Mouse (Mus musculus) embryonic facial prominence, embryonic 13.5 days (tissue): ENCODE measurements around the gene Pnpla6. TPM values are rescaled to one million over a fixed set of nuclear protein-coding genes. Genes with fewer than 3 reads are reported as not detected.
A peak's percentile ranks its signal among the peaks of the same experiment; 100 is the strongest.

ENCODE experiments used
- ATAC-seq: fragments of 200-750 bp; cut with Nextera tagmentation; 2 replicates; pipeline ENCODE4 v1.8.0; 2017; ENCODE audit warnings: low read depth; ENCODE audit not compliant: insufficient number of reproducible peaks, insufficient read depth, low FRiP score, low TSS enrichment
- H3K27ac ChIP-seq: fragments of 300-500 bp; sonication (generic); 2 replicates; pipeline ENCODE4 v1.5.1; 2015; ENCODE audit warnings: moderate library complexity, mild to moderate bottlenecking, inconsistent platforms
- H3K27me3 ChIP-seq: fragments of 300-500 bp; sonication (generic); 2 replicates; pipeline ENCODE4 v1.6.1; 2015; ENCODE audit warnings: mild to moderate bottlenecking, inconsistent platforms
- H3K36me3 ChIP-seq: fragments of 300-500 bp; sonication (generic); 2 replicates; pipeline ENCODE4 v1.6.1; 2015; ENCODE audit warnings: mild to moderate bottlenecking, inconsistent platforms
- H3K4me1 ChIP-seq: fragments of 300-500 bp; sonication (generic); 2 replicates; pipeline ENCODE4 v1.6.1; 2015; ENCODE audit warnings: inconsistent platforms
- H3K4me2 ChIP-seq: fragments of 300-500 bp; sonication (generic); 2 replicates; pipeline ENCODE4 v1.6.1; 2015; ENCODE audit warnings: moderate library complexity, mild to moderate bottlenecking, inconsistent platforms
- H3K4me3 ChIP-seq: fragments of 300-500 bp; sonication (generic); 2 replicates; pipeline ENCODE4 v1.5.1; 2015; ENCODE audit warnings: mild to moderate bottlenecking, inconsistent platforms
- H3K9ac ChIP-seq: fragments of 300-500 bp; sonication (generic); 2 replicates; pipeline ENCODE4 v1.6.1; 2015; ENCODE audit warnings: mild to moderate bottlenecking, inconsistent platforms
- H3K9me3 ChIP-seq: fragments of 300-500 bp; sonication (generic); 2 replicates; pipeline ENCODE4 v1.6.1; 2016; ENCODE audit warnings: inconsistent platforms
- WGBS: fragments of 180-500 bp; shearing (Covaris S2); methylation state at CpG from one replicate; pipeline ENCODE4 v1.1.7; 2015; ENCODE audit warnings: mixed read lengths; 5-methylcytosine and 5-hydroxymethylcytosine counted together
- polyA plus RNA-seq: library from polyadenylated mRNA; unstranded; fragments of >200 nt; fragmentation: Nextera tagmentation; extraction: Ambion mirVana; gene quantifications from 2 replicates; pipeline ENCODE4 v1.2.1, GENCODE M21; 2015

The Pnpla6 gene
- polyA plus RNA-seq: 26.5 and 31.0 TPM in 2 replicates

GRCm38 (mm10) chr8:3515260-3515671 is at the start of gene Pnpla6:
Pnpla6 (plus strand) TSS chr8:3515384.
- peak within 1 kb of the TSS; percentile 67 for H3K4me3 ChIP-seq
- ATAC-seq: peak; percentile 80
- H3K9me3 ChIP-seq: no peaks in the 10 kb centered on the region
- H3K4me1 ChIP-seq: peaks cover 13% of the 10 kb centered on the region; the same call in 1 of the 2 replicates
- peak within 1 kb of the TSS; percentile 85 for H3K27ac ChIP-seq
- H3K4me2 ChIP-seq: peak within 1 kb of the TSS; percentile 95
- peak within 1 kb of the TSS; percentile 75 for H3K9ac ChIP-seq
- H3K27me3 ChIP-seq: no peaks in the 10 kb centered on the region
- peaks cover 39% of the 10 kb centered on the region for H3K36me3 ChIP-seq
- WGBS: 1% methylated on average over 25 of the region's 25 CpGs

GRCm38 (mm10) chr8:3467006-3467885 is 47.9 kb upstream of the Pnpla6 start, which contains the start of gene Pex11g:
Pex11g (minus strand) TSS chr8:3467680.
- H3K27me3 ChIP-seq: no peaks in the 10 kb centered on the region
- H3K27ac ChIP-seq: peak within 1 kb of the TSS; percentile 68
- no peaks in the 10 kb centered on the region for H3K36me3 ChIP-seq
- peak; percentile 87 for ATAC-seq
- peak within 1 kb of the TSS; percentile 69 for H3K4me2 ChIP-seq
- 0 out of 2 replicates have a peak, but pooled peaks cover 13% of the 10 kb centered on the region for H3K4me1 ChIP-seq
- peak within 1 kb of the TSS; percentile 52 for H3K4me3 ChIP-seq
- H3K9me3 ChIP-seq: no peaks in the 10 kb centered on the region
- peak within 1 kb of the TSS; percentile 77 for H3K9ac ChIP-seq
- WGBS: 7% methylated on average over 32 of the region's 32 CpGs

- Histone ChIP-seq H3K4me2 (peak overlapping the region; percentile 69), H3K27me3 (no peaks in the 10 kb centered on the region), H3K36me3 (no peaks in the 10 kb centered on the region), H3K9me3 (no peaks in the 10 kb centered on the region), H3K4me3 (peak overlapping the region; percentile 52), H3K27ac (peak overlapping the region; percentile 68), H3K4me1 (0 out of 2 replicates have a peak, but pooled peaks cover 13% of the 10 kb centered on the region), H3K9ac (peak overlapping the region; percentile 77)
- WGBS: 55% methylated on average over 9 of the region's 9 CpGs
- ATAC-seq: no peak
Measured at GRCm38 (mm10) chr8:3467886-3468545, 47.2 kb upstream of the Pnpla6 start.

GRCm38 (mm10) chr8:3468838-3469237 is 46.3 kb upstream of the Pnpla6 start:
- no peak overlapping the region for H3K27ac ChIP-seq
- 0 out of 2 replicates have a peak, but pooled peaks cover 13% of the 10 kb centered on the region for H3K4me1 ChIP-seq
- 96% methylated on average over 1 of the region's 1 CpGs for WGBS
- no peaks in the 10 kb centered on the region for H3K27me3 ChIP-seq
- no peak overlapping the region for H3K4me2 ChIP-seq
- H3K9ac ChIP-seq: no peak overlapping the region
- H3K36me3 ChIP-seq: no peaks in the 10 kb centered on the region
- ATAC-seq: no peak
- no peaks in the 10 kb centered on the region for H3K9me3 ChIP-seq
- no peak overlapping the region for H3K4me3 ChIP-seq

GRCm38 (mm10) chr8:3470562-3470961 is 44.6 kb upstream of the Pnpla6 start, which contains the start of gene Tex45:
Tex45 (plus strand) TSS chr8:3470862.
- no peak for ATAC-seq
- no peak within 1 kb of the TSS for H3K27ac ChIP-seq

GRCm38 (mm10) chr8:3475715-3476429 is 39.3 kb upstream of the Pnpla6 start:
- H3K4me1 ChIP-seq: peaks cover 3% of the 10 kb centered on the region
- WGBS: 21% methylated on average over 37 of the region's 37 CpGs
- H3K27me3 ChIP-seq: peaks cover 14% of the 10 kb centered on the region
- no peaks in the 10 kb centered on the region for H3K36me3 ChIP-seq
- peak overlapping the region; percentile 36 for H3K4me3 ChIP-seq
- no peak overlapping the region for H3K27ac ChIP-seq
- no peak for ATAC-seq
- H3K4me2 ChIP-seq: peak overlapping the region; percentile 67
- peak overlapping the region; percentile 55 for H3K9ac ChIP-seq
- no peaks in the 10 kb centered on the region for H3K9me3 ChIP-seq

More at GRCm38 (mm10) chr8:3470562-3470961, 44.6 kb upstream of the Pnpla6 start, which contains the start of gene Tex45:
- Histone ChIP-seq H3K36me3 (no peaks in the 10 kb centered on the region), H3K9ac (no peak within 1 kb of the TSS), H3K4me2 (no peak within 1 kb of the TSS), H3K4me1 (0 out of 2 replicates have a peak, but pooled peaks cover 13% of the 10 kb centered on the region), H3K27me3 (peaks cover 5% of the 10 kb centered on the region; the same call in 1 of the 2 replicates), H3K9me3 (no peaks in the 10 kb centered on the region), H3K4me3 (no peak within 1 kb of the TSS)

- no peak for ATAC-seq
- Histone ChIP-seq H3K4me3 (no peak overlapping the region), H3K4me2 (no peak overlapping the region), H3K9me3 (no peaks in the 10 kb centered on the region), H3K4me1 (peaks cover 6% of the 10 kb centered on the region), H3K27ac (no peak overlapping the region), H3K36me3 (no peaks in the 10 kb centered on the region), H3K27me3 (peaks cover 11% of the 10 kb centered on the region), H3K9ac (no peak overlapping the region)
- 71% methylated on average over 4 of the region's 4 CpGs for WGBS
Measured at GRCm38 (mm10) chr8:3480221-3480785, 34.9 kb upstream of the Pnpla6 start.

- H3K4me2 ChIP-seq: no peak overlapping the region
- no peak overlapping the region for H3K27ac ChIP-seq
- no peak overlapping the region for H3K4me3 ChIP-seq
- H3K36me3 ChIP-seq: no peaks in the 10 kb centered on the region
- H3K4me1 ChIP-seq: peaks cover 3% of the 10 kb centered on the region; the same call in 1 of the 2 replicates
- H3K27me3 ChIP-seq: no peaks in the 10 kb centered on the region
- ATAC-seq: no peak
- no peaks in the 10 kb centered on the region for H3K9me3 ChIP-seq
- H3K9ac ChIP-seq: no peak overlapping the region
- WGBS: 62% methylated on average over 5 of the region's 5 CpGs
Measured at GRCm38 (mm10) chr8:3481605-3482004, 33.6 kb upstream of the Pnpla6 start.

- Histone ChIP-seq H3K9ac (no peak overlapping the region), H3K27ac (no peak overlapping the region), H3K9me3 (no peaks in the 10 kb centered on the region), H3K4me1 (peaks cover 3% of the 10 kb centered on the region; the same call in 1 of the 2 replicates), H3K4me2 (no peak overlapping the region), H3K27me3 (no peaks in the 10 kb centered on the region), H3K36me3 (no peaks in the 10 kb centered on the region), H3K4me3 (no peak overlapping the region)
- no peak for ATAC-seq
- 88% methylated on average over 22 of the region's 22 CpGs for WGBS
Measured at GRCm38 (mm10) chr8:3482240-3482740, 32.9 kb upstream of the Pnpla6 start.

- Histone ChIP-seq H3K9me3 (no peaks in the 10 kb centered on the region), H3K4me3 (no peak overlapping the region), H3K9ac (no peak overlapping the region), H3K4me2 (no peak overlapping the region), H3K36me3 (no peaks in the 10 kb centered on the region), H3K27me3 (no peaks in the 10 kb centered on the region), H3K4me1 (peaks cover 3% of the 10 kb centered on the region; the same call in 1 of the 2 replicates), H3K27ac (no peak overlapping the region)
- no peak for ATAC-seq
- WGBS: 86% methylated on average over 7 of the region's 7 CpGs
Measured at GRCm38 (mm10) chr8:3483546-3483945, 31.6 kb upstream of the Pnpla6 start.
